Mouse (Mus musculus): ENCODE results near the gene Ripor3. TPM values are rescaled to one million over a fixed set of nuclear protein-coding genes. Genes with fewer than 3 reads are reported as not detected.

Ripor3 gene
- polyA plus RNA-seq, 1 experiment from 2014 or later, result 3.6 TPM

- Histone ChIP-seq H3K36me3 (no peaks in the 10 kb centered on the region), H3K27me3 (no peaks in the 10 kb centered on the region), H3K4me3 (no peak overlapping the region), H3K27ac (no peak overlapping the region), H3K9me3 (no peaks in the 10 kb centered on the region), H3K4me1 (peaks cover 14% of the 10 kb centered on the region; the same call in 1 of the 2 replicates), H3K9ac (no peak overlapping the region), H3K4me2 (replicated peaks) (no peak overlapping the region)
- ATAC-seq (ENCODE audit: insufficient number of reproducible peaks, insufficient read depth, low FRiP score, low TSS enrichment), result no peak
- WGBS, result 83% methylated on average over 6 of the region's 6 CpGs
Measured at GRCm38 (mm10) chr2:167950681-167951080, 59.7 kb downstream of the Ripor3 start.

GRCm38 (mm10) chr2:167949808-167950207, 60.6 kb downstream of the Ripor3 start:
- H3K27me3 ChIP-seq, result no peaks in the 10 kb centered on the region
- H3K27ac ChIP-seq, result no peak overlapping the region
- no peak overlapping the region for H3K4me3 ChIP-seq
- ATAC-seq (ENCODE audit: insufficient number of reproducible peaks, insufficient read depth, low FRiP score, low TSS enrichment), result no peak
- no peak overlapping the region for H3K4me2 ChIP-seq (replicated peaks)
- H3K9me3 ChIP-seq, result no peaks in the 10 kb centered on the region
- H3K36me3 ChIP-seq, result no peaks in the 10 kb centered on the region
- 71% methylated on average over 2 of the region's 2 CpGs for WGBS
- no peak overlapping the region for H3K9ac ChIP-seq
- peaks cover 22% of the 10 kb centered on the region for H3K4me1 ChIP-seq

- Histone ChIP-seq H3K9me3 (no peaks in the 10 kb centered on the region), H3K36me3 (no peaks in the 10 kb centered on the region), H3K27me3 (no peaks in the 10 kb centered on the region), H3K4me3 (no peak overlapping the region), H3K9ac (peak overlapping the region; percentile 27; the same call in 1 of the 2 replicates), H3K27ac (0 out of 2 replicates have a peak overlapping the region, but pooled peaks have one; percentile 17), H3K4me1 (peaks cover 22% of the 10 kb centered on the region), H3K4me2 (replicated peaks) (no peak overlapping the region)
- WGBS, result 61% methylated on average over 6 of the region's 6 CpGs
- ATAC-seq (ENCODE audit: insufficient number of reproducible peaks, insufficient read depth, low FRiP score, low TSS enrichment), result no peak
Measured at GRCm38 (mm10) chr2:167949250-167949649, 61.2 kb downstream of the Ripor3 start.

- no peaks in the 10 kb centered on the region for H3K9me3 ChIP-seq
- H3K4me1 ChIP-seq, result peaks cover 23% of the 10 kb centered on the region
- 85% methylated on average over 13 of the region's 13 CpGs for WGBS
- no peak overlapping the region for H3K4me2 ChIP-seq (replicated peaks)
- no peaks in the 10 kb centered on the region for H3K27me3 ChIP-seq
- ATAC-seq (ENCODE audit: insufficient number of reproducible peaks, insufficient read depth, low FRiP score, low TSS enrichment), result no peak
- no peak overlapping the region for H3K9ac ChIP-seq
- no peak overlapping the region for H3K4me3 ChIP-seq
- 0 out of 2 replicates have a peak overlapping the region, but pooled peaks have one; percentile 17 for H3K27ac ChIP-seq
- no peaks in the 10 kb centered on the region for H3K36me3 ChIP-seq
Measured at GRCm38 (mm10) chr2:167948557-167948956, 61.9 kb downstream of the Ripor3 start.

- H3K27me3 ChIP-seq, result no peaks in the 10 kb centered on the region
- WGBS, result 80% methylated on average over 6 of the region's 6 CpGs
- no peak for ATAC-seq (ENCODE audit: insufficient number of reproducible peaks, insufficient read depth, low FRiP score, low TSS enrichment)
- no peak overlapping the region for H3K27ac ChIP-seq
- no peaks in the 10 kb centered on the region for H3K9me3 ChIP-seq
- H3K4me2 ChIP-seq (replicated peaks), result no peak overlapping the region
- no peak overlapping the region for H3K4me3 ChIP-seq
- no peaks in the 10 kb centered on the region for H3K36me3 ChIP-seq
- H3K9ac ChIP-seq, result no peak overlapping the region
- peaks cover 28% of the 10 kb centered on the region for H3K4me1 ChIP-seq
Measured at GRCm38 (mm10) chr2:167948047-167948446, 62.4 kb downstream of the Ripor3 start.

GRCm38 (mm10) chr2:167947251-167947650, 63.2 kb downstream of the Ripor3 start:
- no peaks in the 10 kb centered on the region for H3K27me3 ChIP-seq
- H3K4me2 ChIP-seq (replicated peaks), result no peak overlapping the region
- 82% methylated on average over 3 of the region's 3 CpGs for WGBS
- peaks cover 36% of the 10 kb centered on the region for H3K4me1 ChIP-seq
- H3K36me3 ChIP-seq, result no peaks in the 10 kb centered on the region
- no peak overlapping the region for H3K4me3 ChIP-seq
- H3K9ac ChIP-seq, result no peak overlapping the region
- no peak overlapping the region for H3K27ac ChIP-seq
- ATAC-seq (ENCODE audit: insufficient number of reproducible peaks, insufficient read depth, low FRiP score, low TSS enrichment), result no peak
- no peaks in the 10 kb centered on the region for H3K9me3 ChIP-seq

- H3K27me3 ChIP-seq, result no peaks in the 10 kb centered on the region
- H3K4me2 ChIP-seq (replicated peaks), result no peak overlapping the region
- no peaks in the 10 kb centered on the region for H3K36me3 ChIP-seq
- no peak for ATAC-seq (ENCODE audit: insufficient number of reproducible peaks, insufficient read depth, low FRiP score, low TSS enrichment)
- no peak overlapping the region for H3K27ac ChIP-seq
- no peak overlapping the region for H3K4me3 ChIP-seq
- 76% methylated on average over 5 of the region's 5 CpGs for WGBS
- no peaks in the 10 kb centered on the region for H3K9me3 ChIP-seq
- no peak overlapping the region for H3K9ac ChIP-seq
- H3K4me1 ChIP-seq, result peaks cover 48% of the 10 kb centered on the region
Measured at GRCm38 (mm10) chr2:167945451-167945850, 65.0 kb downstream of the Ripor3 start.

- Histone ChIP-seq H3K4me2 (replicated peaks) (no peak overlapping the region), H3K4me3 (no peak overlapping the region), H3K9me3 (no peaks in the 10 kb centered on the region), H3K27ac (no peak overlapping the region; the same call in 1 of the 2 replicates), H3K36me3 (no peaks in the 10 kb centered on the region), H3K4me1 (peaks cover 51% of the 10 kb centered on the region), H3K9ac (no peak overlapping the region), H3K27me3 (no peaks in the 10 kb centered on the region)
- no peak for ATAC-seq (ENCODE audit: insufficient number of reproducible peaks, insufficient read depth, low FRiP score, low TSS enrichment)
- WGBS, result 96% methylated on average over 3 of the region's 3 CpGs
Measured at GRCm38 (mm10) chr2:167944193-167944592, 66.2 kb downstream of the Ripor3 start.

GRCm38 (mm10) chr2:167942926-167943633, 67.3 kb downstream of the Ripor3 start:
- no peak overlapping the region for H3K4me3 ChIP-seq
- no peaks in the 10 kb centered on the region for H3K9me3 ChIP-seq
- no peaks in the 10 kb centered on the region for H3K27me3 ChIP-seq
- 85% methylated on average over 12 of the region's 12 CpGs for WGBS
- no peaks in the 10 kb centered on the region for H3K36me3 ChIP-seq
- H3K4me2 ChIP-seq (replicated peaks), result no peak overlapping the region
- no peak overlapping the region for H3K9ac ChIP-seq
- no peak for ATAC-seq (ENCODE audit: insufficient number of reproducible peaks, insufficient read depth, low FRiP score, low TSS enrichment)
- peak overlapping the region; percentile 55; the same call in 1 of the 2 replicates for H3K27ac ChIP-seq
- H3K4me1 ChIP-seq, result peaks cover 49% of the 10 kb centered on the region

GRCm38 (mm10) chr2:167942199-167942925, 68.1 kb downstream of the Ripor3 start:
- Histone ChIP-seq H3K27ac (peak overlapping the region; percentile 55), H3K4me2 (replicated peaks) (no peak overlapping the region), H3K4me1 (peaks cover 49% of the 10 kb centered on the region), H3K9ac (no peak overlapping the region), H3K27me3 (no peaks in the 10 kb centered on the region), H3K4me3 (no peak overlapping the region), H3K9me3 (no peaks in the 10 kb centered on the region), H3K36me3 (no peaks in the 10 kb centered on the region)
- ATAC-seq (ENCODE audit: insufficient number of reproducible peaks, insufficient read depth, low FRiP score, low TSS enrichment), result no peak
- WGBS, result 43% methylated on average over 8 of the region's 8 CpGs

- Histone ChIP-seq H3K27me3 (no peaks in the 10 kb centered on the region), H3K4me2 (replicated peaks) (no peak overlapping the region), H3K4me1 (peaks cover 49% of the 10 kb centered on the region), H3K36me3 (no peaks in the 10 kb centered on the region), H3K9ac (no peak overlapping the region), H3K27ac (0 out of 2 replicates have a peak overlapping the region, but pooled peaks have one; percentile 55), H3K9me3 (no peaks in the 10 kb centered on the region), H3K4me3 (no peak overlapping the region)
- no peak for ATAC-seq (ENCODE audit: insufficient number of reproducible peaks, insufficient read depth, low FRiP score, low TSS enrichment)
- WGBS, result 46% methylated on average over 6 of the region's 6 CpGs
Measured at GRCm38 (mm10) chr2:167941745-167942176, 68.7 kb downstream of the Ripor3 start.

GRCm38 (mm10) chr2:167941320-167941719, 69.1 kb downstream of the Ripor3 start:
- Histone ChIP-seq H3K4me1 (peaks cover 49% of the 10 kb centered on the region), H3K9me3 (no peaks in the 10 kb centered on the region), H3K27me3 (no peaks in the 10 kb centered on the region), H3K36me3 (no peaks in the 10 kb centered on the region), H3K4me3 (no peak overlapping the region), H3K9ac (no peak overlapping the region), H3K27ac (no peak overlapping the region), H3K4me2 (replicated peaks) (no peak overlapping the region)
- 66% methylated on average over 4 of the region's 4 CpGs for WGBS
- no peak for ATAC-seq (ENCODE audit: insufficient number of reproducible peaks, insufficient read depth, low FRiP score, low TSS enrichment)
